In the genomic region with DNA sequence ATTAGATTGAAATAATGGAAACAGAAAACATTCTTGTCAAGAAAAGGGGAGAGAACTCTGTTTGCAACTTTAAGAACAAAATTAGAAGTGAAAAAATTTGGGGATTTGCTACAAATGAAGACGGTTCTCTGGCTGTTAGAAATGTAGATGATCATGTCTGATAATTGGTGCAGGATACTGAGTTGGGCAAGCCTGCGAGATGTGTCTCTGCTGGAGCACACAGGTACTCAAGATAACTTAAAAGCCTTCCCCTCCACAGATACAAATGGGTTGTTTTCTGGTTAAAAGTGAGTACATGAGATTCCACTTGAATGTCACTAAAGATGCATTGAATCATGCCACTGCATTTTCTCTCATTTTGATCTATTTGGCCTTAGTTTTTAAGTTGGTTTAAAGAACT, we compare ENCODE assay signal across 28 mouse cellular contexts.
DNase-seq lines count a peak whose midpoint lies in the region; ATAC-seq and TF ChIP-seq lines count a peak whose summit lies in the region.
"Had no signal": no experiment of that assay in that cellular context is flagged by ENCODE, and none has a peak within 500 bp of the region (broad histone marks: within the 10 kb centered on the region; RNA-seq: fewer than 3 reads in every experiment).

No protein-coding gene starts in this region.

- H3K4me2 ChIP-seq in liver, embryonic 12.5 days, result peak overlapping the region; percentile 37; the same call in 1 of the 2 replicates
- no peak overlapping the region for H3K4me2 ChIP-seq in liver, embryonic 11.5 days
- no peak overlapping the region for H3K4me2 ChIP-seq in liver, embryonic 14.5 days (ENCODE audit: low read depth)
- H3K4me2 ChIP-seq: embryonic facial prominence, embryonic 13.5 days; embryonic facial prominence, embryonic 15.5 days; forebrain, embryonic 12.5 days had no signal

- H3K4me1 ChIP-seq in liver, embryonic 12.5 days, result peaks cover 15% of the 10 kb centered on the region
- H3K4me1 ChIP-seq in liver, embryonic 11.5 days (replicated peaks; ENCODE audit: control insufficient read depth, insufficient read depth, low read length), result no peaks in the 10 kb centered on the region; the same call in 1 of the 2 replicates
- peaks cover 0 to 2% of the 10 kb centered on the region in 2 experiments; a peak in 1 of 4 replicates for H3K4me1 ChIP-seq in liver, embryonic 14.5 days (replicated peaks; ENCODE audit: control insufficient read depth in 2 of 2, insufficient read depth in 2 of 2, low read length in 1 of 2)
- H3K4me1 ChIP-seq: embryonic facial prominence, embryonic 13.5 days; embryonic facial prominence, embryonic 15.5 days; forebrain, embryonic 10.5 days; forebrain, embryonic 12.5 days had no signal

- no peak overlapping the region for H3K9ac ChIP-seq in liver, embryonic 12.5 days
- H3K9ac ChIP-seq in liver, embryonic 11.5 days (ENCODE audit: low read depth, low read length), result no peak overlapping the region
- no peak overlapping the region for H3K9ac ChIP-seq in liver, embryonic 14.5 days (replicated peaks)
- H3K9ac ChIP-seq: embryonic facial prominence, embryonic 13.5 days; embryonic facial prominence, embryonic 15.5 days; forebrain, embryonic 12.5 days had no signal

- no peak for TF ChIP-seq EP300 in liver, embryonic 14.5 days (IDR thresholded peaks at IDR 0.05; ENCODE audit: low read depth)

- no peaks in the 10 kb centered on the region for H3K9me3 ChIP-seq in liver, embryonic 12.5 days (replicated peaks)
- H3K9me3 ChIP-seq in liver, embryonic 11.5 days (ENCODE audit: control insufficient read depth, low read length), result no peaks in the 10 kb centered on the region
- H3K9me3 ChIP-seq in liver, embryonic 14.5 days (ENCODE audit: control insufficient read depth, low read length), result no peaks in the 10 kb centered on the region
- H3K9me3 ChIP-seq: embryonic facial prominence, embryonic 13.5 days; embryonic facial prominence, embryonic 15.5 days; forebrain, embryonic 10.5 days; forebrain, embryonic 12.5 days; G1E had no signal

- 29% methylated on average over 2 of the region's 2 CpGs for WGBS in liver, embryonic 12.5 days (ENCODE audit: insufficient replicate concordance)
- 67% methylated on average over 2 of the region's 2 CpGs for WGBS in liver, embryonic 11.5 days
- WGBS in liver, embryonic 14.5 days (ENCODE audit: insufficient replicate concordance), result 19% methylated on average over 2 of the region's 2 CpGs

- no peak for DNase-seq in liver, embryonic 11.5 days (ENCODE audit: low spot score)
- DNase-seq in liver, embryonic 14.5 days (ENCODE audit: low read depth in 3 of 3, low spot score in 3 of 3), result no peak
- no peak for DNase-seq in liver
- no peak for DNase-seq in frontal cortex, postnatal 10 days (ENCODE audit: low spot score in 2 of 2)
- DNase-seq: adrenal gland, adult 8-10 months; adrenal gland, postnatal 14 days; adrenal gland, postnatal 36 days; B cell, adult 2 months; cerebellum, adult 11-12 months; cerebellum, adult 2 months; cerebellum, adult 9-10 months; cerebellum, postnatal 14 days; cerebellum, postnatal 36 days; embryo, embryonic 11 days had no signal

- H3K36me3 ChIP-seq in liver, embryonic 12.5 days, result peaks cover 62% of the 10 kb centered on the region
- H3K36me3 ChIP-seq in liver, embryonic 11.5 days (ENCODE audit: control insufficient read depth, insufficient read depth, low read length), result peaks cover 6% of the 10 kb centered on the region; the same call in 1 of the 2 replicates
- peaks cover 19% of the 10 kb centered on the region for H3K36me3 ChIP-seq in liver, embryonic 14.5 days (replicated peaks; ENCODE audit: control insufficient read depth, insufficient read depth, low read depth)

- no peak overlapping the region for H3K4me3 ChIP-seq in liver, embryonic 12.5 days
- no peak overlapping the region for H3K4me3 ChIP-seq in liver, embryonic 11.5 days (ENCODE audit: low read depth, low read length)
- no peak overlapping the region for H3K4me3 ChIP-seq in liver, embryonic 14.5 days (ENCODE audit: insufficient read depth in 1 of 2, low read depth in 2 of 2, low read length in 2 of 2)
- H3K4me3 ChIP-seq: embryonic facial prominence, embryonic 13.5 days; embryonic facial prominence, embryonic 15.5 days; erythroblast, embryonic 14.5 days; forebrain, embryonic 10.5 days; forebrain, embryonic 12.5 days had no signal

- no peak for TF ChIP-seq CTCF in liver, embryonic 14.5 days (IDR thresholded peaks at IDR 0.05; ENCODE audit: low read depth)

- H3K27me3 ChIP-seq in liver, embryonic 12.5 days (replicated peaks), result no peaks in the 10 kb centered on the region
- H3K27me3 ChIP-seq in liver, embryonic 11.5 days (replicated peaks; ENCODE audit: control insufficient read depth, insufficient read depth, low read length), result no peaks in the 10 kb centered on the region
- no peaks in the 10 kb centered on the region for H3K27me3 ChIP-seq in liver, embryonic 14.5 days (ENCODE audit: control insufficient read depth, insufficient read depth, low read length)
- H3K27me3 ChIP-seq: CH12.LX; embryonic facial prominence, embryonic 13.5 days; embryonic facial prominence, embryonic 15.5 days; forebrain, embryonic 12.5 days; Patski had no signal

- no peak overlapping the region for H3K27ac ChIP-seq in liver, embryonic 12.5 days
- H3K27ac ChIP-seq in liver, embryonic 11.5 days (ENCODE audit: low read depth, low read length), result no peak overlapping the region; the same call in 1 of the 2 replicates
- H3K27ac ChIP-seq in liver, embryonic 14.5 days, result no peak overlapping the region
- H3K27ac ChIP-seq: embryonic facial prominence, embryonic 13.5 days; embryonic facial prominence, embryonic 15.5 days; forebrain, embryonic 10.5 days; forebrain, embryonic 12.5 days had no signal

- no peak for ATAC-seq in liver, embryonic 12.5 days
- no peak; the same call in 1 of the 2 replicates for ATAC-seq in liver, embryonic 11.5 days (replicated peaks; ENCODE audit: low FRiP score)
- ATAC-seq in liver, embryonic 14.5 days (ENCODE audit: insufficient read depth), result peak; percentile 59; the same call in 1 of the 2 replicates
- ATAC-seq in megakaryocyte-erythroid progenitor cell, adult 5-6 weeks (replicated peaks; ENCODE audit: low FRiP score, low TSS enrichment, poor library complexity, severe bottlenecking), result 0 out of 2 replicates have a peak, but pooled peaks have one; percentile 45
- ATAC-seq: activated CD4-positive, CD25-positive, alpha-beta regulatory T cell, adult 4 months; CD4-positive, CD25-positive, alpha-beta regulatory T cell, adult 4 months; forebrain, embryonic 14.5 days; forebrain, embryonic 16.5 days; Patski had no signal

Comparison
In these comparisons a context has a peak if more than half of its experiments do, and no peak if none do; other contexts are left out.
1. ATAC-seq: peak in liver, embryonic 14.5 days (single experiment) and megakaryocyte-erythroid progenitor cell, adult 5-6 weeks (single experiment); none in liver, embryonic 12.5 days (single experiment) and liver, embryonic 11.5 days (single experiment).